Mouse (Mus musculus) hindbrain, embryonic 13.5 days (tissue): Measurements from ENCODE around the gene Adtrp. TPM values are rescaled to one million over a fixed set of nuclear protein-coding genes. Genes with fewer than 3 reads are reported as not detected.

Experiments used
- ATAC-seq: fragments of 200-750 bp; cut with Nextera tagmentation; 2 replicates; pipeline ENCODE4 v1.8.0; 2017; ENCODE audit warnings: moderate TSS enrichment; ENCODE audit not compliant: low FRiP score
- H3K27ac ChIP-seq: fragments of 300-500 bp; sonication (generic); 2 replicates; pipeline ENCODE4 v1.5.1; 2015; ENCODE audit warnings: inconsistent platforms, mild to moderate bottlenecking, moderate library complexity
- H3K27me3 ChIP-seq: fragments of 300-500 bp; sonication (generic); 2 replicates; pipeline ENCODE4 v1.6.1; 2015; ENCODE audit warnings: mild to moderate bottlenecking, inconsistent platforms
- H3K36me3 ChIP-seq: fragments of 300-500 bp; sonication (generic); 2 replicates; pipeline ENCODE4 v1.6.1; 2015; ENCODE audit warnings: mild to moderate bottlenecking, inconsistent platforms
- H3K4me1 ChIP-seq: fragments of 300-500 bp; sonication (generic); replicated peaks from 2 replicates; pipeline ENCODE4 v1.6.1; 2015; ENCODE audit warnings: inconsistent platforms
- H3K4me2 ChIP-seq: fragments of 300-500 bp; sonication (generic); 2 replicates; pipeline ENCODE4 v1.6.1; 2015; ENCODE audit warnings: inconsistent platforms, mild to moderate bottlenecking, moderate library complexity
- H3K4me3 ChIP-seq: fragments of 300-500 bp; sonication (generic); 2 replicates; pipeline ENCODE4 v1.5.1; 2015; ENCODE audit warnings: mild to moderate bottlenecking, inconsistent platforms
- H3K9ac ChIP-seq: fragments of 300-500 bp; sonication (generic); 2 replicates; pipeline ENCODE4 v1.6.1; 2015; ENCODE audit warnings: mild to moderate bottlenecking, inconsistent platforms
- H3K9me3 ChIP-seq: fragments of 300-500 bp; sonication (generic); 2 replicates; pipeline ENCODE4 v1.6.1; 2016; ENCODE audit warnings: inconsistent platforms
- WGBS: fragments of 180-500 bp; shearing (Covaris S2); methylation state at CpG from one replicate; pipeline ENCODE4 v1.1.7; 2015; 5-methylcytosine and 5-hydroxymethylcytosine counted together
- polyA plus RNA-seq: library from polyadenylated mRNA; unstranded; fragments of >200 nt; fragmentation: Nextera tagmentation; extraction: Ambion mirVana; gene quantifications from 2 replicates; pipeline ENCODE4 v1.2.1, GENCODE M21; 2015

The Adtrp gene
- polyA plus RNA-seq, 1 experiment from 2014 or later = 0.65 TPM

GRCm38 (mm10) chr13:41823077-41823476, 24.4 kb downstream of the Adtrp start:
- H3K9me3 ChIP-seq = no peaks in the 10 kb centered on the region
- H3K27ac ChIP-seq = no peak overlapping the region
- no peak overlapping the region for H3K9ac ChIP-seq
- H3K4me1 ChIP-seq = no peaks in the 10 kb centered on the region
- ATAC-seq = no peak
- H3K27me3 ChIP-seq = no peaks in the 10 kb centered on the region
- 79% methylated on average over 3 of the region's 3 CpGs for WGBS
- H3K4me3 ChIP-seq = no peak overlapping the region
- no peaks in the 10 kb centered on the region for H3K36me3 ChIP-seq
- no peak overlapping the region for H3K4me2 ChIP-seq

GRCm38 (mm10) chr13:41822617-41823016, 24.9 kb downstream of the Adtrp start:
- Histone ChIP-seq H3K27me3 (no peaks in the 10 kb centered on the region), H3K36me3 (no peaks in the 10 kb centered on the region), H3K4me2 (no peak overlapping the region), H3K27ac (no peak overlapping the region), H3K4me1 (no peaks in the 10 kb centered on the region), H3K9me3 (no peaks in the 10 kb centered on the region), H3K9ac (no peak overlapping the region), H3K4me3 (no peak overlapping the region)
- no peak for ATAC-seq
- 48% methylated on average over 2 of the region's 2 CpGs for WGBS

- H3K9me3 ChIP-seq = no peaks in the 10 kb centered on the region
- no peaks in the 10 kb centered on the region for H3K27me3 ChIP-seq
- no peaks in the 10 kb centered on the region for H3K4me1 ChIP-seq
- ATAC-seq = no peak
- H3K4me2 ChIP-seq = no peak overlapping the region
- 46% methylated on average over 5 of the region's 5 CpGs for WGBS
- H3K4me3 ChIP-seq = no peak overlapping the region
- no peak overlapping the region for H3K9ac ChIP-seq
- H3K27ac ChIP-seq = no peak overlapping the region
- H3K36me3 ChIP-seq = no peaks in the 10 kb centered on the region
Measured at GRCm38 (mm10) chr13:41822091-41822490, 25.4 kb downstream of the Adtrp start.

GRCm38 (mm10) chr13:41820947-41821346, 26.5 kb downstream of the Adtrp start:
- WGBS = 92% methylated on average over 3 of the region's 3 CpGs
- no peak for ATAC-seq
- H3K4me2 ChIP-seq = no peak overlapping the region

GRCm38 (mm10) chr13:41819918-41820317, 27.6 kb downstream of the Adtrp start:
- Histone ChIP-seq H3K36me3 (no peaks in the 10 kb centered on the region), H3K4me3 (no peak overlapping the region), H3K27ac (no peak overlapping the region), H3K27me3 (no peaks in the 10 kb centered on the region), H3K4me2 (no peak overlapping the region), H3K4me1 (no peaks in the 10 kb centered on the region), H3K9me3 (no peaks in the 10 kb centered on the region), H3K9ac (no peak overlapping the region)
- 80% methylated on average over 4 of the region's 4 CpGs for WGBS
- no peak for ATAC-seq

More at GRCm38 (mm10) chr13:41820947-41821346, 26.5 kb downstream of the Adtrp start:
- Histone ChIP-seq H3K4me3 (no peak overlapping the region), H3K27me3 (no peaks in the 10 kb centered on the region), H3K4me1 (no peaks in the 10 kb centered on the region), H3K9ac (no peak overlapping the region), H3K9me3 (no peaks in the 10 kb centered on the region), H3K36me3 (no peaks in the 10 kb centered on the region), H3K27ac (no peak overlapping the region)

GRCm38 (mm10) chr13:41819484-41819883, 28.0 kb downstream of the Adtrp start:
- no peaks in the 10 kb centered on the region for H3K27me3 ChIP-seq
- no peak overlapping the region for H3K27ac ChIP-seq
- no peak overlapping the region for H3K9ac ChIP-seq
- no peak overlapping the region for H3K4me2 ChIP-seq
- H3K36me3 ChIP-seq = no peaks in the 10 kb centered on the region
- H3K4me3 ChIP-seq = no peak overlapping the region
- no peaks in the 10 kb centered on the region for H3K4me1 ChIP-seq
- 86% methylated on average over 4 of the region's 4 CpGs for WGBS
- no peak for ATAC-seq
- no peaks in the 10 kb centered on the region for H3K9me3 ChIP-seq

- Histone ChIP-seq H3K27me3 (no peaks in the 10 kb centered on the region), H3K9me3 (no peaks in the 10 kb centered on the region), H3K4me3 (no peak overlapping the region), H3K9ac (no peak overlapping the region), H3K36me3 (no peaks in the 10 kb centered on the region), H3K4me2 (no peak overlapping the region), H3K4me1 (no peaks in the 10 kb centered on the region), H3K27ac (no peak overlapping the region)
- no peak for ATAC-seq
- WGBS = 96% methylated on average over 4 of the region's 4 CpGs
Measured at GRCm38 (mm10) chr13:41817583-41817982, 29.9 kb downstream of the Adtrp start.

- no peak for ATAC-seq
- Histone ChIP-seq H3K4me1 (no peaks in the 10 kb centered on the region), H3K4me3 (no peak overlapping the region), H3K27ac (no peak overlapping the region), H3K9me3 (no peaks in the 10 kb centered on the region), H3K9ac (no peak overlapping the region), H3K36me3 (no peaks in the 10 kb centered on the region), H3K27me3 (no peaks in the 10 kb centered on the region), H3K4me2 (no peak overlapping the region)
- WGBS = 98% methylated on average over 4 of the region's 4 CpGs
Measured at GRCm38 (mm10) chr13:41816643-41817042, 30.8 kb downstream of the Adtrp start.

GRCm38 (mm10) chr13:41810776-41811175, 36.7 kb downstream of the Adtrp start:
- Histone ChIP-seq H3K9me3 (no peaks in the 10 kb centered on the region), H3K27me3 (no peaks in the 10 kb centered on the region), H3K4me3 (no peak overlapping the region), H3K36me3 (no peaks in the 10 kb centered on the region), H3K4me1 (0 out of 2 replicates have a peak, but pooled peaks cover 2% of the 10 kb centered on the region), H3K27ac (no peak overlapping the region), H3K4me2 (no peak overlapping the region), H3K9ac (no peak overlapping the region)
- no peak for ATAC-seq
- WGBS = 91% methylated on average over 7 of the region's 7 CpGs

GRCm38 (mm10) chr13:41807815-41808214, 39.7 kb downstream of the Adtrp start:
- Histone ChIP-seq H3K4me3 (no peak overlapping the region), H3K9ac (no peak overlapping the region), H3K4me2 (no peak overlapping the region), H3K9me3 (no peaks in the 10 kb centered on the region), H3K4me1 (0 out of 2 replicates have a peak, but pooled peaks cover 2% of the 10 kb centered on the region), H3K36me3 (no peaks in the 10 kb centered on the region), H3K27me3 (no peaks in the 10 kb centered on the region), H3K27ac (peak overlapping the region; percentile 50; the same call in 1 of the 2 replicates)
- 50% methylated on average over 4 of the region's 4 CpGs for WGBS
- ATAC-seq = no peak

- ATAC-seq = peak; percentile 57; the same call in 1 of the 2 replicates
- Histone ChIP-seq H3K36me3 (no peaks in the 10 kb centered on the region), H3K9ac (no peak overlapping the region), H3K4me3 (no peak overlapping the region), H3K4me2 (no peak overlapping the region), H3K9me3 (no peaks in the 10 kb centered on the region), H3K4me1 (peaks cover 3% of the 10 kb centered on the region; the same call in 1 of the 2 replicates), H3K27ac (peak overlapping the region; percentile 25; the same call in 1 of the 2 replicates), H3K27me3 (no peaks in the 10 kb centered on the region)
- 37% methylated on average over 4 of the region's 4 CpGs for WGBS
Measured at GRCm38 (mm10) chr13:41807300-41807699, 40.2 kb downstream of the Adtrp start.

GRCm38 (mm10) chr13:41805138-41805820, 42.2 kb downstream of the Adtrp start:
- H3K27ac ChIP-seq = no peak overlapping the region
- H3K27me3 ChIP-seq = no peaks in the 10 kb centered on the region
- no peaks in the 10 kb centered on the region for H3K36me3 ChIP-seq
- no peak overlapping the region for H3K4me2 ChIP-seq
- no peak overlapping the region for H3K9ac ChIP-seq
- H3K4me1 ChIP-seq = peaks cover 19% of the 10 kb centered on the region
- H3K9me3 ChIP-seq = no peaks in the 10 kb centered on the region
- no peak for ATAC-seq
- H3K4me3 ChIP-seq = no peak overlapping the region
- WGBS = 91% methylated on average over 7 of the region's 7 CpGs

- Histone ChIP-seq H3K27ac (no peak overlapping the region), H3K4me2 (no peak overlapping the region), H3K9ac (no peak overlapping the region), H3K4me1 (peaks cover 19% of the 10 kb centered on the region), H3K9me3 (no peaks in the 10 kb centered on the region), H3K36me3 (no peaks in the 10 kb centered on the region), H3K27me3 (no peaks in the 10 kb centered on the region), H3K4me3 (no peak overlapping the region)
- 76% methylated on average over 8 of the region's 8 CpGs for WGBS
- no peak for ATAC-seq
Measured at GRCm38 (mm10) chr13:41803656-41804265, 43.7 kb downstream of the Adtrp start.
